In genomic region chr13:99170337-99170736, GRCm38 (mm10) we compare ENCODE assay signal across 14 mouse cellular contexts. TPM values are rescaled to one million over a fixed set of nuclear protein-coding genes. Genes with fewer than 3 reads are reported as not detected.
A peak's percentile ranks its signal among the peaks of the same experiment; 100 is the strongest.
DNase-seq lines count a peak whose midpoint lies in the region; ATAC-seq and TF ChIP-seq lines count a peak whose summit lies in the region.
"Had no signal": no experiment of that assay in that cellular context is flagged by ENCODE, and none has a peak within 500 bp of the region (broad histone marks: within the 10 kb centered on the region; RNA-seq: fewer than 3 reads in every experiment).

No protein-coding gene starts in this region.

- H3K4me1 ChIP-seq in intestine, postnatal 0 days (replicated peaks; ENCODE audit: control insufficient read depth, insufficient read depth, low read length): no peaks in the 10 kb centered on the region
- 0 out of 2 replicates have a peak, but pooled peaks cover 3% of the 10 kb centered on the region for H3K4me1 ChIP-seq in intestine, embryonic 15.5 days (replicated peaks)
- peaks cover 6% of the 10 kb centered on the region; the same call in 1 of the 2 replicates for H3K4me1 ChIP-seq in thymus, adult 2 months (replicated peaks; ENCODE audit: control insufficient read depth, insufficient read depth, low read length)

- peak; percentile 67 for TF ChIP-seq CTCF in intestine, postnatal 0 days (IDR thresholded peaks at IDR 0.05; ENCODE audit: low read depth)
- no peak for TF ChIP-seq CTCF in thymus, adult 2 months (IDR thresholded peaks at IDR 0.05; ENCODE audit: borderline replicate concordance, control insufficient read depth, extremely low read depth, insufficient read depth, low read length, poor library complexity)

- no peak for TF ChIP-seq POLR2A in thymus, adult 2 months (IDR thresholded peaks at IDR 0.05; ENCODE audit: control insufficient read depth, extremely low read depth, insufficient read depth, low read length, poor library complexity)

- H3K27ac ChIP-seq in intestine, postnatal 0 days (ENCODE audit: low read depth, low read length): no peak overlapping the region
- H3K27ac ChIP-seq in intestine, embryonic 15.5 days: no peak overlapping the region
- no peak overlapping the region for H3K27ac ChIP-seq in thymus, adult 2 months (ENCODE audit: control insufficient read depth, insufficient read depth, low read length)
- H3K27ac ChIP-seq: limb, embryonic 15.5 days had no signal

- 45% methylated on average over 2 of the region's 2 CpGs for WGBS in intestine, postnatal 0 days
- WGBS in intestine, embryonic 15.5 days: 35% methylated on average over 2 of the region's 2 CpGs
- 31% methylated on average over 2 of the region's 2 CpGs for WGBS in thymus, adult 2 months

- no peaks in the 10 kb centered on the region for H3K36me3 ChIP-seq in intestine, postnatal 0 days (ENCODE audit: control insufficient read depth, insufficient read depth)
- no peaks in the 10 kb centered on the region for H3K36me3 ChIP-seq in intestine, embryonic 15.5 days
- no peaks in the 10 kb centered on the region for H3K36me3 ChIP-seq in thymus, adult 2 months (ENCODE audit: control insufficient read depth, insufficient read depth, low read length)
- H3K36me3 ChIP-seq: limb, embryonic 15.5 days had no signal

- no peaks in the 10 kb centered on the region for H3K9me3 ChIP-seq in intestine, postnatal 0 days (ENCODE audit: control insufficient read depth)
- no peaks in the 10 kb centered on the region for H3K9me3 ChIP-seq in intestine, embryonic 15.5 days
- H3K9me3 ChIP-seq: limb, embryonic 15.5 days had no signal

- H3K4me3 ChIP-seq in intestine, postnatal 0 days (ENCODE audit: low read depth, low read length): no peak overlapping the region
- H3K4me3 ChIP-seq in intestine, embryonic 15.5 days (replicated peaks): no peak overlapping the region
- H3K4me3 ChIP-seq in thymus, adult 2 months (ENCODE audit: control insufficient read depth, insufficient read depth, low read length): no peak overlapping the region
- H3K4me3 ChIP-seq: limb, embryonic 15.5 days had no signal

- ATAC-seq in intestine, postnatal 0 days: no peak
- no peak for ATAC-seq in intestine, embryonic 15.5 days
- ATAC-seq: intestine, embryonic 16.5 days had no signal

- H3K27me3 ChIP-seq in intestine, postnatal 0 days (replicated peaks; ENCODE audit: control insufficient read depth, insufficient read depth, low read length): no peaks in the 10 kb centered on the region
- H3K27me3 ChIP-seq in intestine, embryonic 15.5 days (replicated peaks): no peaks in the 10 kb centered on the region
- H3K27me3 ChIP-seq in thymus, adult 2 months (ENCODE audit: control insufficient read depth, insufficient read depth, low read length): no peaks in the 10 kb centered on the region
- H3K27me3 ChIP-seq: limb, embryonic 15.5 days had no signal

- no peak overlapping the region for H3K4me2 ChIP-seq in intestine, postnatal 0 days (replicated peaks; ENCODE audit: low read depth)
- H3K4me2 ChIP-seq in intestine, embryonic 15.5 days (replicated peaks): no peak overlapping the region
- H3K4me2 ChIP-seq: limb, embryonic 15.5 days had no signal

- peak; percentile 30 for DNase-seq in cerebellum, adult 9-10 months
- DNase-seq in cerebellum, postnatal 36 days: no peak
- peak; percentile 47 for DNase-seq in 3134 (ENCODE audit: extremely low read depth, insufficient read length, low spot score)
- peak; percentile 76 for DNase-seq in brain, adult 2 months (ENCODE audit: low read depth, low spot score)
- DNase-seq in right cerebral cortex, postnatal 36 days (ENCODE audit: low spot score in 2 of 2): no peak
- no peak for DNase-seq in thymus, adult 2 months
- DNase-seq: B cell, adult 2 months; cerebellum, postnatal 25 days; midbrain, embryonic 14.5 days; thymus, postnatal 14 days had no signal

- no peak overlapping the region for H3K9ac ChIP-seq in intestine, postnatal 0 days (ENCODE audit: low read depth, low read length)
- H3K9ac ChIP-seq in intestine, embryonic 15.5 days: no peak overlapping the region
- H3K9ac ChIP-seq: limb, embryonic 15.5 days had no signal

RNA-seq across cellular contexts. Expression of gene Zfp366, which starts 14.3 kb away (rescaled TPM):
- 0.38 and 0.39 TPM in 2 replicates for polyA plus RNA-seq in intestine, postnatal 0 days (2015; fragmentation: Nextera tagmentation; extraction: Ambion mirVana)
- polyA plus RNA-seq in intestine, embryonic 15.5 days (2015; fragmentation: Nextera tagmentation; extraction: Ambion mirVana): 0.48 and 0.49 TPM in 2 replicates
- 4.1 and 5.9 TPM in 2 replicates for polyA plus RNA-seq in thymus, adult 2 months (2012; rRNA removed)

Comparison
In these comparisons a context has a peak if more than half of its experiments do, and no peak if none do; other contexts are left out.
1. DNase-seq: peak in cerebellum, adult 9-10 months (single experiment), 3134 (single experiment) and brain, adult 2 months (single experiment); none in cerebellum, postnatal 36 days (0 of 2), right cerebral cortex, postnatal 36 days (0 of 2) and thymus, adult 2 months (single experiment).